Mouse (Mus musculus) erythroid progenitor cell, adult 5-6 weeks (primary cell): ENCODE measurements around the gene Rfk. TPM values are rescaled to one million over a fixed set of nuclear protein-coding genes. Genes with fewer than 3 reads are reported as not detected.
A peak's percentile ranks its signal among the peaks of the same experiment; 100 is the strongest.

ENCODE experiments used
- ATAC-seq: replicated peaks from 2 replicates; pipeline ENCODE4 v1.8.0; 2016; ENCODE audit warnings: moderate number of reproducible peaks, mild to moderate bottlenecking, moderate TSS enrichment, inconsistent platforms; ENCODE audit not compliant: poor library complexity, low FRiP score, severe bottlenecking
- total RNA-seq, 2 experiments: library from RNA; stranded (forward) in 1 of 2; stranded (reverse) in 1 of 2; fragments of 150-400 nt in 1 of 2; fragments of 186-747, 209-891 nt in 1 of 2; gene quantifications; 2 replicates each; pipeline versions ENCODE4 v1.2.3 to v1.2.4; 2015 to 2017; ENCODE audit warnings: low replicate concordance in 2 of 2

Rfk gene
- total RNA-seq (2015; ENCODE audit: low replicate concordance) (32.3 and 39.6 TPM in 2 replicates), total RNA-seq (2017; ENCODE audit: low replicate concordance) (18.0 and 18.3 TPM in 2 replicates)

GRCm38 (mm10) chr19:17393841-17394591 is at the start of gene Rfk:
Gene Rfk (plus strand): TSS chr19:17394043.
- peak; percentile 97 for ATAC-seq

- ATAC-seq: no peak
Measured at GRCm38 (mm10) chr19:17344881-17345280, 49.0 kb upstream of the Rfk start.

GRCm38 (mm10) chr19:17346716-17347474 is 46.9 kb upstream of the Rfk start:
- ATAC-seq: no peak

GRCm38 (mm10) chr19:17347852-17348251 is 46.0 kb upstream of the Rfk start:
- ATAC-seq: no peak

GRCm38 (mm10) chr19:17353727-17354126 is 40.1 kb upstream of the Rfk start:
- no peak for ATAC-seq

- ATAC-seq: no peak
Measured at GRCm38 (mm10) chr19:17354362-17354761, 39.5 kb upstream of the Rfk start.

GRCm38 (mm10) chr19:17354797-17355196 is 39.0 kb upstream of the Rfk start:
- peak; percentile 53 for ATAC-seq

GRCm38 (mm10) chr19:17355361-17355760 is 38.5 kb upstream of the Rfk start:
- peak; percentile 33; the same call in 1 of the 2 replicates for ATAC-seq

- ATAC-seq: peak; percentile 85
Measured at GRCm38 (mm10) chr19:17355950-17356867, 37.6 kb upstream of the Rfk start.

- ATAC-seq: no peak
Measured at GRCm38 (mm10) chr19:17356932-17357331, 36.9 kb upstream of the Rfk start.

- no peak for ATAC-seq
Measured at GRCm38 (mm10) chr19:17357391-17357790, 36.5 kb upstream of the Rfk start.

GRCm38 (mm10) chr19:17359315-17359890 is 34.4 kb upstream of the Rfk start:
- no peak for ATAC-seq

GRCm38 (mm10) chr19:17361181-17361580 is 32.7 kb upstream of the Rfk start:
- no peak for ATAC-seq

- ATAC-seq: peak; percentile 89
Measured at GRCm38 (mm10) chr19:17364741-17365140, 29.1 kb upstream of the Rfk start.

- ATAC-seq: no peak
Measured at GRCm38 (mm10) chr19:17366364-17367090, 27.3 kb upstream of the Rfk start.

GRCm38 (mm10) chr19:17368557-17368956 is 25.3 kb upstream of the Rfk start:
- ATAC-seq: no peak

GRCm38 (mm10) chr19:17369581-17369980 is 24.3 kb upstream of the Rfk start:
- no peak for ATAC-seq

GRCm38 (mm10) chr19:17372701-17373100 is 21.1 kb upstream of the Rfk start, which contains the start of gene Gcnt1:
Gene Gcnt1 (minus strand): TSS chr19:17372844.
- no peak for ATAC-seq

GRCm38 (mm10) chr19:17378845-17379244 is 15.0 kb upstream of the Rfk start:
- ATAC-seq: no peak
